Mouse (Mus musculus) forebrain, embryonic 13.5 days (tissue): ENCODE results near the gene Znhit1. TPM values are rescaled to one million over a fixed set of nuclear protein-coding genes. Genes with fewer than 3 reads are reported as not detected.

Source experiments
- ATAC-seq: fragments of 200-750 bp; cut with Nextera tagmentation; 2 replicates; pipeline ENCODE4 v1.8.0; 2017
- H3K27ac ChIP-seq: fragments of 300-500 bp; sonication (generic); 2 replicates; pipeline ENCODE4 v1.5.1; 2015; ENCODE audit warnings: inconsistent platforms, mild to moderate bottlenecking, moderate library complexity
- H3K27me3 ChIP-seq: fragments of 300-500 bp; sonication (generic); 2 replicates; pipeline ENCODE4 v1.6.1; 2015; ENCODE audit warnings: mild to moderate bottlenecking, inconsistent platforms
- H3K36me3 ChIP-seq: fragments of 300-500 bp; sonication (generic); 2 replicates; pipeline ENCODE4 v1.6.1; 2015; ENCODE audit warnings: mild to moderate bottlenecking, inconsistent platforms; ENCODE audit not compliant: poor library complexity, severe bottlenecking
- H3K4me1 ChIP-seq: fragments of 300-500 bp; sonication (generic); 2 replicates; pipeline ENCODE4 v1.6.1; 2015; ENCODE audit warnings: inconsistent platforms
- H3K4me2 ChIP-seq: fragments of 300-500 bp; sonication (generic); 2 replicates; pipeline ENCODE4 v1.6.1; 2015; ENCODE audit warnings: inconsistent platforms, mild to moderate bottlenecking, moderate library complexity
- H3K4me3 ChIP-seq: fragments of 300-500 bp; sonication (generic); 2 replicates; pipeline ENCODE4 v1.5.1; 2015; ENCODE audit warnings: mild to moderate bottlenecking, inconsistent platforms
- H3K9ac ChIP-seq: fragments of 300-500 bp; sonication (generic); 2 replicates; pipeline ENCODE4 v1.6.1; 2015; ENCODE audit warnings: mild to moderate bottlenecking, inconsistent platforms
- H3K9me3 ChIP-seq: fragments of 300-500 bp; sonication (generic); replicated peaks from 2 replicates; pipeline ENCODE4 v1.6.1; 2016; ENCODE audit warnings: inconsistent platforms
- WGBS: fragments of 180-500 bp; shearing (Covaris S2); methylation state at CpG from one replicate; pipeline ENCODE4 v1.1.7; 2015; 5-methylcytosine and 5-hydroxymethylcytosine counted together
- polyA plus RNA-seq: library from polyadenylated mRNA; unstranded; fragments of >200 nt; fragmentation: Nextera tagmentation; extraction: Ambion mirVana; gene quantifications from 2 replicates; pipeline ENCODE4 v1.2.1, GENCODE M21; 2015

Gene Znhit1
- polyA plus RNA-seq, 1 experiment from 2014 or later, result 110 TPM

DNA sequence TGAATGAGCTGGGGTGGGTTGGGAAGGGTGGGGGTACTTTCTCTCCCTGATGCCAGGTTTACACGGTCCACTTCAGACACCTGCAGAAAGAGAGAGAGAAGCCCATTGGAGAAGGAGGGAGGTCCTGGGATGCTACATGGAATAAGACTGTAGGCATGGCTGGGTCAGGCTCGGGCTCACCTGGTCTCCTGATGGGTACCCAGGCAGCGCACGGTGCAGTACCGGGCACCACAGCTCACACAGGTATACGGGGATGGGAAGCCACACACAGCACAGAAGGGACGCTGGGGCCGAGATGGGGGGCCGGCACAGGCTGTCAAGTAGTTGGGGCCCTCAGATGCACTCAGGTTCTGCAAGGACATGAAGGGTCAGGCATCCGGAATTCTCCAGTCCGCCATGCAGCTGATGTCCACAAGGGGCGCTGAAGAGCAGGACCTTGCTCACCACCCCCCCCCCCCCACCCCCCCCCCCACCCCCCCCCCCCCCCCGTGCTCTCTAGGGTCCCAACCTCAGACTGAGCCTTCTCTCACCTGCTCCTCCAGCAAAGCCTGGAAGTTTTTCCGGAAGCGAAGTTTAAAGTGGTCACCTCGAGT lies 5.4 kb downstream of the Znhit1 start:
- Histone ChIP-seq H3K27me3 (no peaks in the 10 kb centered on the region), H3K27ac (no peak overlapping the region), H3K4me3 (no peak overlapping the region), H3K4me2 (no peak overlapping the region), H3K9me3 (no peaks in the 10 kb centered on the region), H3K4me1 (peaks cover 9% of the 10 kb centered on the region), H3K9ac (no peak overlapping the region), H3K36me3 (peaks cover 42% of the 10 kb centered on the region)
- WGBS, result 54% methylated on average over 14 of the region's 16 CpGs
- no peak for ATAC-seq

DNA sequence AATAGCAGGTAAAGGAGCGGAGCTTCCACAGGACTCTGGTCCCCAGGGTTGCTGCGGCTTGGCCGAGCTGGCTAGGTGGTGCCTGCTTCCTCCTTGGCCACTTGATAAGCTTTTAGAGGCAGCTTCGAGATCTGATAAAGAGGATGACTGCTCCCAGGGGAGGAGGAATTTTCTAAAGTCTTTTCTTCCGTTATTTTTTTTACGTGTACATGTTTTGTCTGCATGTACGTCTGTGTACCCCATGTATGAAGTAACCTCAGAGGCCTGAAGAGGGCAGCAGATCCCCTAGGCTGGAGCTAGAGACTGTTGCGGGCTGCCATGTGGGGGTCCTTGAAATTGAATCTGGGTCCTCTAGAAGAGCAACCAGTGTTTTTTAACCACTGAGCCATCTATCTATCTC lies 6.8 kb downstream of the Znhit1 start:
- Histone ChIP-seq H3K9ac (no peak overlapping the region), H3K27ac (no peak overlapping the region), H3K4me3 (no peak overlapping the region), H3K27me3 (no peaks in the 10 kb centered on the region), H3K4me1 (peaks cover 5% of the 10 kb centered on the region), H3K9me3 (no peaks in the 10 kb centered on the region), H3K4me2 (no peak overlapping the region), H3K36me3 (peaks cover 42% of the 10 kb centered on the region)
- ATAC-seq, result no peak
- WGBS, result 88% methylated on average over 8 of the region's 8 CpGs

DNA sequence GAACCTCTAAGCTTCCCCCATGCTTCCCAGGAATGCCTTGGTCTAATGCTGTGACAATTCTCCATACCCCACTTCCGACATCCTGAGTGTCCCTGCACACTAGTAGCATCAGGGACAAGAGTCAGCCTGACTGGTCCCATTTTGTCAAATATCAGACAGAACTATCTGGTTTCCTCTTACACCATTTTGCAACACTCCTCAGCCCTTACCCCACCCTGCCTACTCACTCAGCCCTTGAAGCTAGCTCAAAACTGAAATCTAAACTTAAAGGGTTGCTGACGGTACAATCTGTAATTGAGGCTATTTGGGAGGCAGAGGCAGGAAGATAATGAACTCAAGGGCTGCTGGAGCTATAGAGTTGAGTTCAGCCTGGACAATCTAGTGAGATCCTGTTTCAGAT lies 8.1 kb downstream of the Znhit1 start:
- H3K27ac ChIP-seq, result no peak overlapping the region
- H3K9ac ChIP-seq, result no peak overlapping the region
- no peak for ATAC-seq
- peaks cover 41% of the 10 kb centered on the region for H3K36me3 ChIP-seq
- H3K4me2 ChIP-seq, result no peak overlapping the region
- no peak overlapping the region for H3K4me3 ChIP-seq
- H3K4me1 ChIP-seq, result no peaks in the 10 kb centered on the region
- no peaks in the 10 kb centered on the region for H3K27me3 ChIP-seq
- no peaks in the 10 kb centered on the region for H3K9me3 ChIP-seq
- WGBS, result 84% methylated on average over 2 of the region's 2 CpGs

DNA sequence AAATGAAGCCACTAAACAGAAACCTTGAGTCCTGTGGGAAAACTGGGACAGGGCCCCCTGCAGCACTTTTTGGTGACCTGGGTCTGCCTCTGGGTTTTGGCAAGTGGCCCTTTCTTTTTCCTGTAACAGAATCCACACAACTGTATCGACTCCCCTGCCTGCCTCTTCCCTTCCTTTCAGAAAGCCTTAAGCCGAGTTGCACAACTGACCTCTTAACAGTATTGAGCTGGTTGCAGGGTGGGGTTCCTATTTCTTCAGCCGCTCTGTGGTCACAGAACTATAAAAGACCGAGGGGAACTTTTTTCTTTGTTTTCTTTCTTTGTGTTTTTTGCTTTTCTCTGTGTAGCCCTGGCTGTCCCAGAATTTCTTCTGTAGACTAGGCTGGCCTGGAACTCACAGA lies 10.1 kb downstream of the Znhit1 start:
- Histone ChIP-seq H3K4me1 (no peaks in the 10 kb centered on the region), H3K9me3 (no peaks in the 10 kb centered on the region), H3K4me2 (no peak overlapping the region), H3K9ac (no peak overlapping the region), H3K27me3 (no peaks in the 10 kb centered on the region), H3K36me3 (peaks cover 23% of the 10 kb centered on the region), H3K4me3 (no peak overlapping the region), H3K27ac (no peak overlapping the region)
- whole genome bisulfite sequencing, result 73% methylated on average over 4 of the region's 4 CpGs
- no peak for ATAC-seq

DNA sequence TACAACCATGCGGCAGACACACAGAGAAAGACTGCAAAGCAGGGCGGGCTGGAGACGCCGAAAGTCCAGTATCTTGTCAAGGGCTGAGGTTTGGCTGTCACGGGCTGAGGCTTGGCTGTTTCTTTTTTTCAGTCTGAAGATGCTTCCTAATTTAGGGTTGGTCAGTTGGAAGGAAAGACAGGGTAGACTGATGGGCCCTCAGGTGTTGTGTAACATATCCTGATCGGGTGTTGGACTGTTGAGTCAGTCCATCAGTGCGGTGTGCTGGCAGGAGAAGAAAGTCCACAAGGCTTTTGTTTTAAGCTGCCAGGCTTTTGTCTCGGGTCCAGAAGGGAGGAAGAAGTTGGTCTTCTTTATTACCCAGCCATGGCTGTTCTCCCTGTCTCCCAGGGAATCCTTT lies 14.2 kb downstream of the Znhit1 start:
- ATAC-seq, result no peak
- no peak overlapping the region for H3K4me2 ChIP-seq
- H3K9me3 ChIP-seq, result no peaks in the 10 kb centered on the region
- no peak overlapping the region for H3K9ac ChIP-seq
- H3K27ac ChIP-seq, result no peak overlapping the region
- 77% methylated on average over 8 of the region's 8 CpGs for WGBS
- H3K4me3 ChIP-seq, result no peak overlapping the region
- no peaks in the 10 kb centered on the region for H3K27me3 ChIP-seq
- no peaks in the 10 kb centered on the region for H3K36me3 ChIP-seq
- H3K4me1 ChIP-seq, result no peaks in the 10 kb centered on the region

DNA sequence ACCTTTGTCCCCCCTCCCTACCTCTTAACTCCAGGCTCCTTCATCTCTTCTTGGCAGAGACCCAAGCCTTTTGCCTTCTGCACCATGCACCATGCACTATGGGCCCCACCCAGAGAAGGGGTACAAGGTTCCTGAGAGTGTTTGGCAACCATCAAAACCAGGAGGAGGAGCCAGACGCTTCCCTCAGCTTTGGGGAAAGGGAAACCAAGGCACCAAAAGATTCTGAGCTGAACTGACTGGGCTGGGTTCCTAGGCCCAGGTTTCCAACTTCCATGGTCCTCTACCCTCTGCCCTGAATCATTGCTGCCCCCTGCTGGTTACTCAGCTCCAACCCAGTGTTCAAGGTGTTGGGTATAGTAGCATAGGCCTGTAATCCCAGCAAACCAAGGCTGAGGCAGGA lies 17.1 kb downstream of the Znhit1 start:
- no peak overlapping the region for H3K4me3 ChIP-seq
- 63% methylated on average over 1 of the region's 1 CpGs for WGBS

DNA sequence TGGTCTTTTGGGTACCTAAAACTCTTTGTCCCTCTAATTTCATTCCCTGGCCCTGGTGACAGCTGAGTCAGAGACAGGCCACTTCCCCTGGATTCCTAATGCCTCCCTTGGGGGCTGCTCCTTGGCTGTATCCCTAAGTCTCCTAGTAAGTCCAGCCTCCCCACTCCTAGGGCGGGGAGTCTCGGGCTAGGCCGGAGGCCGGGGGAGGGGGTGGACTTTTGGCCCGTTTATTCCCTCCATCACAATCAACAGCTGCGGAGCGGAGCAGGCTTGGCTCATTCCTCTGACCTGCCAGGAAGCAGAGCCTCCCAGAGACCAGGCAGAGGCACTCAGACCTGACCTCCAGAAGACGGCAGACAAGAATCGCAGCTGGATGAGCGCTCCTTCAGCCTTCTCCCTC lies 20.2 kb downstream of the Znhit1 start:
- 80% methylated on average over 10 of the region's 10 CpGs for WGBS

More for the DNA sequence above, 17.1 kb downstream of the Znhit1 start:
- Histone ChIP-seq H3K9me3 (no peaks in the 10 kb centered on the region), H3K36me3 (peaks cover 26% of the 10 kb centered on the region), H3K4me1 (no peaks in the 10 kb centered on the region), H3K27me3 (no peaks in the 10 kb centered on the region), H3K9ac (no peak overlapping the region), H3K4me2 (no peak overlapping the region), H3K27ac (no peak overlapping the region)
- ATAC-seq, result no peak

DNA sequence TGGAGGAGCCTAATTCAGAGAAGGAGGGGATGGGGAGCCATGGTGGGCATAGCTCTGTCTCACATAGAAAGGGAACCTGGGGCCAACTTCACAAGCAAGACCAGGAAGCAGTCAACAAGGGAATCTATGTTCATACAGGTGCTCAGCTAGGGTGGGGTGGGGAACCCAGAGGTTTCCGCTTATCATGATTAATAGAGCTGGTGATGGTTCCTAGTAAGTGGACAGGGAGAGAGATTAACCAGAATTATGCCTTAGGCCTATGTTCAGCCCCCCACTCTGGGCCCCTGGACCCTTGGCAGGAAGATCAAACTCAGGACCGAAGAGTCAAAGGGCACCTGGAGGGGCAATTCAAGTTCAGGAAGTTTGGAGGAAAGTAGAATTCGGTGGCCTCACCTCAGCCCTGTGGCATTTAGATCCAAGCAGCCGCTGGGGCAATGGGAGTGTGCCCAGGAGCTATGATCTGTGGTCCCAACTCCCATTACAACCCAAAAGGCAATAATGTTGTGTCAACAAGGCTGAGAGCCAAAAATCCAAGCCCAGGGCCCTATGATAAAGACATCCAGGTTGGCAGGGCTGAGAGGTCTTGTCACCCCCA lies 20.9 kb downstream of the Znhit1 start:
- 95% methylated on average over 4 of the region's 4 CpGs for WGBS

More for the DNA sequence above, 20.2 kb downstream of the Znhit1 start:
- Histone ChIP-seq H3K9me3 (no peaks in the 10 kb centered on the region), H3K36me3 (peaks cover 54% of the 10 kb centered on the region), H3K4me1 (peaks cover 8% of the 10 kb centered on the region), H3K27ac (no peak overlapping the region), H3K27me3 (no peaks in the 10 kb centered on the region), H3K4me2 (no peak overlapping the region), H3K4me3 (no peak overlapping the region), H3K9ac (no peak overlapping the region)
- no peak for ATAC-seq

DNA sequence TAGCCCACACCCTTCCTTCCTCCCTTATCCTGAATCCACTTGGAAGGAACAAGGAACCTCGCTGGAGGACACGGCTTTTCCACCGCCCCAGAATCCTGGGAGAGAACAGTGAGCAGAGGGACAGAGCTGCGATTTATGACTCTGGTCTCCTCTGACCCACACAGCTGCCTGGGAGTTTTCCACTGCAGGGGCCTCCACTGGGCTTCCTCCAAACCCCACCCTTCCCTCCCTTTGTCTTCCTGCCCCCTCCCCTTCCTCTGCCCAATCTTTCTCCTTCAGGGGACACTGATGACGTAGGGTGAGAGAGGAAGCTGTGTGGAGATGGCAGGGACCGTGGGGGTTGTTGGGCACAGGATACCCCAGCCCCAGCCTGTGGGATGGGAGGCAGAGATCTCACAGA lies 21.5 kb downstream of the Znhit1 start, which contains the start of gene Cldn15:
Gene Cldn15, plus strand, starts transcription at position 286 of the 400 bp plus-strand sequence.
- H3K4me2 ChIP-seq, result no peak within 1 kb of the TSS
- H3K27me3 ChIP-seq, result no peaks in the 10 kb centered on the region
- H3K4me3 ChIP-seq, result no peak within 1 kb of the TSS
- H3K9me3 ChIP-seq, result no peaks in the 10 kb centered on the region
- no peak within 1 kb of the TSS for H3K27ac ChIP-seq
- no peak for ATAC-seq
- no peak within 1 kb of the TSS for H3K9ac ChIP-seq
- H3K36me3 ChIP-seq, result peaks cover 54% of the 10 kb centered on the region
- 84% methylated on average over 6 of the region's 6 CpGs for WGBS
- peaks cover 13% of the 10 kb centered on the region for H3K4me1 ChIP-seq

More for the DNA sequence above, 20.9 kb downstream of the Znhit1 start:
- peaks cover 9% of the 10 kb centered on the region for H3K4me1 ChIP-seq
- H3K9ac ChIP-seq, result no peak overlapping the region
- no peak overlapping the region for H3K4me3 ChIP-seq
- H3K27me3 ChIP-seq, result no peaks in the 10 kb centered on the region
- no peak overlapping the region for H3K4me2 ChIP-seq
- ATAC-seq, result no peak
- H3K36me3 ChIP-seq, result peaks cover 54% of the 10 kb centered on the region
- H3K27ac ChIP-seq, result no peak overlapping the region
- H3K9me3 ChIP-seq, result no peaks in the 10 kb centered on the region

DNA sequence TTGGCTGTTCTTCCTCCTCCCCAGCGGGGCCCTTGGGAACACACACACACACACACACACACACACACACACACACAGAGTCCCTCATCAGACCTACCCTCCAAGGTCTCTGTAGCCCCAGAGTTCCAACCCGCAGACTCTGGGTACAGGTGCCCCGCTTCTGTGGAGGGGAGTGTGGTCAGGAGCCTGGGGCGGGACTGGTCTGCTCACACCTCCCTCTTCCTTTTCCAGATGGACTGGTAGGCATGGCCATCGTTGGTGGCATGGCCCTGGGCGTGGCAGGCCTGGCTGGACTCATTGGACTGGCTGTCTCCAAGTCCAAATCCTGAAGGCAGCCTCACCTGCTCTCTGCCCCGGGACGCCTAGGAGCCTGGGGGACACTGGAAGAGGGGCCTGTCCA lies 22.1 kb downstream of the Znhit1 start:
- no peak overlapping the region for H3K9ac ChIP-seq
- H3K4me2 ChIP-seq, result no peak overlapping the region
- H3K4me1 ChIP-seq, result peaks cover 16% of the 10 kb centered on the region
- WGBS, result 89% methylated on average over 8 of the region's 8 CpGs
- H3K4me3 ChIP-seq, result no peak overlapping the region
- H3K27ac ChIP-seq, result no peak overlapping the region
- ATAC-seq, result no peak
- no peaks in the 10 kb centered on the region for H3K27me3 ChIP-seq
- H3K9me3 ChIP-seq, result no peaks in the 10 kb centered on the region
- H3K36me3 ChIP-seq, result peaks cover 54% of the 10 kb centered on the region

DNA sequence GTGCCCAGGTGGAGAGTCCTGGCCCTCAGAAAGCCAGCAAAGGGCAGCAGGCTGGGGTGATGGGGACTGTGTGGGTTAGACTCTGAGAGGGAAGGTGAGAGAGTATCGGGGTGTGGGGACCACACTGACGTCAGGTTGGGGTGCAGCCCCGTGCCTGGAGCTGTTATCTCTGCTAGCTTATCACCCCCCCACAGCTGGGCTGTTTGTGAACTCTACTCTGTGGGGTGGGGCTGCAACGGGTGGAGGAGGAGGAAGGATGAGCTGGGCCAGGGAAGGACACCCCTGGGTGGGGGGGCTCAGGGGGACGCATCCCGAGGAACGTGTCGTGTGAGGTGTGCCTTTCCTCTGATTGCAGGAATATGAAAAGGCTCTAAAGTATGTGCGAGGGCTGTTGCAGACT lies 22.6 kb downstream of the Znhit1 start:
- H3K36me3 ChIP-seq, result peaks cover 54% of the 10 kb centered on the region
- H3K4me3 ChIP-seq, result no peak overlapping the region
- H3K4me1 ChIP-seq, result peaks cover 16% of the 10 kb centered on the region
- WGBS, result 93% methylated on average over 9 of the region's 9 CpGs
- H3K9me3 ChIP-seq, result no peaks in the 10 kb centered on the region
- H3K27me3 ChIP-seq, result no peaks in the 10 kb centered on the region
- H3K9ac ChIP-seq, result no peak overlapping the region
- no peak overlapping the region for H3K27ac ChIP-seq
- ATAC-seq, result no peak
- no peak overlapping the region for H3K4me2 ChIP-seq

DNA sequence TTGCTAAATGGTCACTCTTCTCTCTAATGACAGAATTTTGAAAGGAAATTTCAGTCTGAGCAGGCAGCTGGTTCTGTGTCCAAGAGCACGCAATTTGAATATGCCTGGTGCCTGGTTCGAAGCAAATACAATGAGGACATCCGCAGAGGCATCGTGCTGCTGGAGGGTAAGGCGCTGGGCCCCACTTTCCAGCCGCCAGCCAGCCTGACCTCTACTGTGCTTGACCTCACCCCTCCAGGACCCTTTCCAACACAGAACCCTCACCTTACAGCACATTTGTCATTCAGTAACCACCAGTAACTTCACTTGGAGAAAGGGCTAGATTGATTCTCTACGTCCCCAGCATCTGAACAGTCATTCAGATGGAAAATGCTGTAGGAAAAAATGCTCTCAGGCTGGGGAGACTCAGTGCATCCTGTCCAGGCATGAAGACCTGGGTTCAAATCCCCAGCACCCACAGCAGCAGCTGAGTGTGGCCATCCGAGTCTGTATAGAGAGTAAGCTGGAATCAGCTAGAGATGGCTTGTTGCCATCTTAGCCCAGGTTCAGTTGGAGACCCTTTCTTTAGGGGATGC lies 24.8 kb downstream of the Znhit1 start:
- H3K27me3 ChIP-seq, result no peaks in the 10 kb centered on the region
- peak overlapping the region; percentile 87 for H3K27ac ChIP-seq
- peak overlapping the region; percentile 60 for H3K4me3 ChIP-seq
- peaks cover 16% of the 10 kb centered on the region for H3K4me1 ChIP-seq
- H3K36me3 ChIP-seq, result peaks cover 50% of the 10 kb centered on the region
- no peak for ATAC-seq
- H3K4me2 ChIP-seq, result peak overlapping the region; percentile 73
- WGBS, result 69% methylated on average over 8 of the region's 8 CpGs
- no peaks in the 10 kb centered on the region for H3K9me3 ChIP-seq
- H3K9ac ChIP-seq, result peak overlapping the region; percentile 74
